Mouse (Mus musculus): ENCODE measurements around the gene Gstm2.
"Not testable (repeated sequence)": the region's sequence is repeated elsewhere in the genome, so short reads cannot be mapped to it uniquely, and the experiment has no call there.

The Gstm2 gene

DNA sequence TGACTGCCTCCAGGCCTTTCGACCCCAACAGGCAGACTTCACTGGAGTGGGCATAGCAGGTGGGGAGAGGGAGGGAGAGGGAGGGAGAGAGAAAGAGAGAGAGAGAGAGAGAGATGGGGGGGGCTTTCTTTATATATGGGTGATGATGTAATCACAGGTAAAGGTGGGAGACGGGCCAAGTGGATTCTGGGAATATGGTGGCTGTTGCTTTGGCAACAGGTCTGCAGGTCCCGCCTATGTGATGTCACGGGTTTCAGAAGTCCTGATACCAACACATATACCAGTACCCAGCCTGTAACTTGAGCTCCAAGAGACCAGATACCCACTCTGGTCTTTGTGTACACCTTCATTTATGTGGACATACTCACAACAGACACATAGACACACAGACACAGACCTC is 10.3 kb upstream of the Gstm2 start:
- DNase-seq (ENCODE audit: low spot score) = no peak

DNA sequence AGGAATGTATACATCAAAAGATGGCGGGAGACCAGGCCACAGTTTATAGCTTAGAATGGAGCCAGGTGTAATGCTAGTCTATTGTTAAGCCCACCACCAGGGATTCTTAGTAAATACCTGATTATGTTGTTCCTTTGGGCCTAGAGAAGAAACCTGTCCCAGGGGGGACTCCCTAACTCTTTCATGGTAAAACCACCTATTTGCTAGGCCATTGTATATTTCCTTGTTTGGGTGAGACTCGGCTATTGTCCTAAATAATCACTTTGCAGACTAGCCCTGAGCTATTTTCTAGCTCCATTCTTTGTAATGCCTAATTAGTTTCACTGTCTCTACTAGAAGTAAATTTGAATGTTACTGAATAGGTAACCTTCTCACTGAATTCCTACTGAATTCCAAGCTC is 9.7 kb upstream of the Gstm2 start:
- DNase-seq (ENCODE audit: low spot score) = not testable (repeated sequence)

DNA sequence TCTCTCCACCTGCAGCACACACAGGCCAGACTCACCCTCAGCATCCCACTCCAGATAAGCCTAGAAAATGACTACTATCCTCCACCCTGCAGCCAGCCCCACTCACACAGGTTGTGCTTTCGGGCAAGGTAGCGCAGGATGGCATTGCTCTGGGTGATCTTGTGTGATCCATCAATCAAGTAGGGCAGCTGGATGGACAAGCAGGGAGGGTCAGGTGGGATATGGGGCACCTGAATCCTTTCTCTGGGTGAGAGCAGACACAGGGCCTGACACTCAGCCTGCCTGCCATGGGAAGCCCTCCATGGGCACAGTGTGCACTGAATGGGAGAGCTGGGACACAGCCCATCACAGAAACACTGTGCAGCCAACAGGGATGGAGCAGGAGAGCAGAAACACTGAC is 1.1 kb downstream of the Gstm2 start:
- not testable (repeated sequence) for DNase-seq (ENCODE audit: low spot score)

DNA sequence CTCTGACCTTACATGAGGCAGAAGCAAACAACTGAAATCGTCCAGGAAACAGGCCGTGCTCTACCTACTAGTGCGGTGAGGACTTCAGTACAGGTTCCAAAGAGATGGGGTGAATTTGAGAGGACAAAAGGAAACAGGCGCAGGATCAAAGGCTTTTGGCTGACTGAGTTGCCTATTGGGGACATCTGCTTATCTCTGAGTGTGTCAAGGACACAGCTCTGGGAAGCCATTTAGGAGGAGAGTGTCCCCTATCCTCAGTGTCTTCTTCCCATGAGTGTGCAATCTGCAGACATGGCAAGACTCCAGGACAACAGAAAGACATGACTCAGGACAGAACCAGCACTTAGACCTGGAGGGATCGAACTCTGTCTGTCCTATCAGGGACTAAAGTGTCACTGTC is 1.8 kb downstream of the Gstm2 start:
- DNase-seq (ENCODE audit: low spot score) = no peak

DNA sequence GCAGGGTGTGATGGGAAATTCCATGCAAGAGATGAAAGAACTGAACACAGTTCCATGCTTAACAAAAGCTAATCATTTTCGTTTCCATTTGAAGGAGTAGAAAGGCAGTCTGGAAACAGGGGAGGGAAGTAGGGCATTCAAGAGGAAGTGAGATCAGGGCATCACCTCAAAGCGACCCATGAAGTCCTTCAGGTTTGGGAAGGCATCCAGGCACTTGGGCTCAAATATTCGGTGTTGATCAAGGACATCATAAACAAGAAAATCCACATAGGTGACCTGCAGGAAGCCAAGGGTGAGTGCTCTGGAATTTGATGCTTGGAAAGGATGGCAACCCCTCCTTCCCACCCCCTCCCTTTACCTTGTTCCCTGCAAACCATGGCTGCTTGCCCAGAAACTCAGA is 2.5 kb downstream of the Gstm2 start:
- DNase-seq (ENCODE audit: low spot score) = no peak

DNA sequence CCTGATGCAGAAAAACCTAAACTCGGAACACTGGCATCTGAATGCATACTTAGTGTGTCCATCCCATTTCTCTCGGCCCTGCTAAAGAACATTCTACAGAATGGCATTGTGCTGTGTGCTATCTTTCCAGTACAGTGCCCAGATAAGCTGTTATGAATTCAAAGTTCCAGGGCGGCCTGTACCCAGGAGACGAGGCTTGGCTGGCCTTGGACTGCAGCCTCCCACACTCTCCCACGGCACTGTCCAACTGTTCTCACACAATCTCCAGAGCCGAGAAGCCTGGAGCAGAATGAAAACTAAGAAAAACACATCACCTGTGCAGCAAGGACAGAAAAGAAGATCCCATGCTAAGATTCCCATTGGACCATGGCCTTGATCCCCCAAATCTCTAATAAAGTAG is 3.5 kb downstream of the Gstm2 start:
- no peak for DNase-seq (ENCODE audit: low spot score)

DNA sequence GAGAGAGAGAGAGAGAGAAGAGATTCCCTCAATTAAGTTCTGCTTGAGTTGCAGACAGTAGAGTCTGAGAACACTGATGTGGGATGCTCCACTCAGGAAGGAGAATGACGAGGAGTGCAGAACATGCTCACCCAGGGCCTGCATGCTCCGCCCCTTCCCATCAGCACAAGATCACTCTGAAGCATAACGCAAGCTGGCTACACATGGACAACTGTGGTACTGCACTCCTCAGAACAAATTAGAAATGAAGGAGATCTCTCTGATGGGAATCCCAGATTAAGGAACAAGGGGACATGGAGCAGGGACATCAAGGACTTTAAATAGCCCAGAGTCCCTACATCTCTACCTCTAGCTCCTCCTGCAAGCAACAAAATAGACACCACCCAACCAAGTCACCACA is 5.0 kb downstream of the Gstm2 start:
- DNase-seq (ENCODE audit: low spot score) = no peak

DNA sequence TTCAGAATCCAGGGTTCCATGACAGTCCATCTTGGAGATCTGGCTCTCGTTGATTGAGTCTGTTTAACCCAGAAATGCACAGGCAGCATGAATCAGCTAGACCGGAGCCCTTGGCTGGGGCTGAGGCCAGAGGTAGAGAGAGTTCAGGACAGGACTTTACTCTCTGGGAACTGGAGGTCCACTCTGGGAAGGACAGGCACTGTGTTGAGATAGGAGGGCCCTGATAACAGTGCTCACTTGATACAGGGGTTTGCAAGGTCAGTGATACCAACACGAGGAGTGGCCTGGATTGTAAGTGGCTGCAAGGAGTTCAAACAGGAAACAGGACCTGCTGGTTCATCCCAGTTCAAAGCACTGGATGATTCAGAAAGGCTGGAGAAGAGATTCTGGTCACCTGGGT is 8.6 kb downstream of the Gstm2 start:
- no peak for DNase-seq (ENCODE audit: low spot score)

DNA sequence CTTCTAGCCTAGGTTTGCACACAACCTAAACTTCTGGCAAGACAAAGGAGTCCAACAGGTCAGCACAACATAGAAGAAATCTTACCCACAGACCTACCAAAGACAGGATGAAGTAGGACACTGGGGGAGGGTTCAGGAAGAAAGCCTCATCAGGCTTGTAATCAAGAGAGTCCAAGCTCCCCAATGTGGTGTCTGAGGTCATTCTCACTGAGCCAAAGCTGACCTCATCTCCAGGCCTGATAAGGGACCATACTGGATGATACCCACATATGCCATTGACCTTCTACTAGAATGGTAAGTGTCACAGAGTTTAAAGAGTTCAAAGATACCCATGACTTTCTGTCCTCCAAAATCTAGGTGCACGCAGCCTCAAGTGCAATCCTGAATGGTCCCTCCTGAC is 12.0 kb downstream of the Gstm2 start:
- DNase-seq (ENCODE audit: low spot score) = no peak

DNA sequence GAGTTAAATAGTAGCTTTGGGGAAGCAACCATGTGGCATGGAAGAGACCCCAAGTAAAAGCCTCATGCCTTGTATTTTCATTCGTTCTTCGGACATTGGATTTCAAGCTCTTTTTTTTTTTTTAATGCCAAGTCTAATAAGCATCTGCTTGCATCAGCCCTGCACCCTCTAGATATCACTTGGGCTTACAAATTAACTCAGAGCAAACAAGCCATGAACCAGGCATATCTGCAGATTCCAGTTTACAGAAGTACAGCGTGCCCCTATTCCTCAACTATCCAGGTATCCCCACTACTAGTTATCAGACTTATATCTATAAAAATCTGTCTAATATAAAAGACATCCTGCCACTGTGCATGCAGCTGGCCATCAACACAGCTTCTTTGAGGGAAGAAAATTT is 14.2 kb downstream of the Gstm2 start:
- DNase-seq (ENCODE audit: low spot score) = no peak

DNA sequence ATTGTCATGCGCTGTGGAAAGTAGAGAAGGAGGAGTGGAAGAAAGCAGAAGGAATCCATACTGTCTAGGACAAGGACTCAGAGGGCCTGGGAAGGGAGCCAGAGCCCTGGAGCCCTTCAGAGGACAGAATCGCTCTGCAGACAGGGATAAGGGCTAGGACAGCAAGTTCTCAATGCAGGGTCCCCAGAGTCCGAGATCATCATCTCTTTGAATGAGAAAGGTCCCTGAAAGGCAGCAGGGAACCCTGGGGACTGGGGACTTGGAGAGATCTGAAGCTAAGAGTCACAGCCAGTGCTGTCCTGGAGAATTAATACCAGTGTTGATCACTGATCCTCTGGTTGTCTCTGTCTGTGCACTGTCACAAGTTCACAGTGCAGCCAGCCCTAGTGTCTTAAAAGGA is 15.2 kb downstream of the Gstm2 start:
- DNase-seq (ENCODE audit: low spot score) = not testable (repeated sequence)

DNA sequence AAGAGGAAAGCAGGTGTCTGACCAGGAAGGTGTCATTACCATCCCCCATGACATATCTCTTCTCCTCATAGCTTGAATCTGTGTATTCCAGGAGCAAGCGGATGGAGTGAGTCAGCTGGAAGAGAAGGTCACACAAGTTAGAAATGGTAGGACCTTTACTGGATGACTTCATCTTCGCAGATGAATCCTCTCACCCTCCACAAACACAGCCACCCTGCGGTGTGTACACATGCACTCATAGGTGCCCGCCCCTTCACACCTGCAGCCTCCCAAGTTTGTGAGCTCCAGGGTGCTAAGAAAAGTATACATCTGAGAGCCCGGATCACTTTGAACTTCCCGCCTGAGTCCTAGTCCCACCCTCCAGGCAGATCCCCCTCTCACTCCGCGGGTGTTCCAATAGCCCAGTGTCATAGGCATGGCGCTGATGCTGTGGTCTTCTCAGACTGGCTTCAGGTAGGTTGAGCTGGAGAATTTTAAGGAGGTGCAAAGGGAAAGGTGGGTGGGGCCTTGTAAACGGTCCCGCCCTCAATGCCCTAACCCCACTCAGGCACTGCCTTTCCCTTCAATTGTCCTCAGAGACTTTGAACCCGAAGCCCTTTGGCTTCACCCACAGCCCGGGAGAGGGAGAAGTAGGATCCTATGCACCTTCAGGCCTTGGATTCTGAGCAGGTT is 17.4 kb downstream of the Gstm2 start, which contains the start of gene Gstm3:
Gene Gstm3 (minus strand): TSS at position 560 of the 672 bp plus-strand sequence.
- no peak for DNase-seq (ENCODE audit: low spot score)

DNA sequence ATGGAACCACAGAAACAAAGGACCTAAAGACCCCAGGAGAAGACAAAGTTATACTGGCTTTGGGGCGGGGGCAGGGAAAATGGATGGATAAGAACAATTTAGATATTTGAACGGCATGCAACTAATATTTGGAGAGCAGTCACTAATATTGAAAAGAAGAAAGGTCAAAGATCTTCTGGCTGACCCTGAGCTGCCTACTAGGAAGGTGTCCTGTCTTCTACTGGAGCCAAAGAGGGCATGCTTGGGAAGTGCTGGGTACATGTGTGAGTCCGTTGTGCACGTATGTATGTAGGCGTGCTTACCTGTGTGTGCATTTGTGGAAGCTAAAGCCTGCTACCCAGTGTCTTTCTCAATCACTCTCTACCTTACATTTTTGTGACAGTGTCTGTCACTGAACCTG is 19.6 kb downstream of the Gstm2 start:
- no peak for DNase-seq (ENCODE audit: low spot score)

DNA sequence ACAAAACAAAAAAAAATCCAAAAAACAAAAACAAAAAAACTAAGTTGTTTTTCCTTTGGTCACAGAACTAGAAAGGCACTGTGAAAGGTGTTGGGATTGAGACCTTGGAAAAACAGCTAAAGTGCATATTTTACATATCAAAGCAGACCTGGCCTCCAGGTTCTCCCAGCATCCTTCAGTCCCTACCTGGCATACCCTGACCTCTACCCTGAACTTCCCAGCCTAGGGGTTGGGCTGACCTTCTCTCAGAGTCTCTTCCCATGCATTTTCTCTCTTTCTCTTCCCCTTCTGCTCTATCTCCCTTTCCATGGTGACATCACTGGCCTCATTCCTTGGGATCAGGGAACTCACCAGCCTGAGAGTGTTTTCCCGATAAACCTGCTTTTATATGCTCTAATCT is 20.7 kb downstream of the Gstm2 start:
- no peak for DNase-seq (ENCODE audit: low spot score)

DNA sequence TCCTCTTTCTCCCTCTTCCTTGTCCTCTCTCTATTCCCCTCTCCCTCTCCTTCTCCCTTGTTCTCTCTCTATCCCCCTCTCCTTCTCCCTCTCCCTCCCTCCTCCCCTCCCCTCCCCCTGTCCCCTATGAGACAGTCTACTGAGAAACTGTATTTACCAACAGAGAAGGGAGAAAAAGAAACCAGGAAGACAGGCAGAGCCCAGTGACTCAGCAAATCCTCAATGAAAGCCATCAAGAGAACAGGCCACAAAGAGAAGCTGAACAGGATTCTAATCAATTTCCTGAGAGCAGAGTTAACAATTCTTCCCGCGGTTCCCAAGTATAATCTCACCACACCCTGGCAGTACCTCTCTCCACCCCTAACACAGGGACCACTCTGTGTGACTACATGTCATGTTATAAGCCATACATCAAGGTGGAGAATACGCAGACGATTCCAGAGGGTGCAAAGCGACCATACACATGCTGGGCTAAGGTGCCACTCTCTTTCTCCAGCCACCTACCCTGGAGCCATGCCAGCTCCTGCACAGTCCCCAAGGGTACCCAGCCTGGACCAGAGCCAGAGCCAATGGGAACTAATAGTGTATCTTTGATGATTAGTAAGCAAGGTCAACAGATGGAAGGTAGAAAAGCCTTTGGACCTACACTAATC is 21.5 kb downstream of the Gstm2 start:
- no peak for DNase-seq (ENCODE audit: low spot score)

DNA sequence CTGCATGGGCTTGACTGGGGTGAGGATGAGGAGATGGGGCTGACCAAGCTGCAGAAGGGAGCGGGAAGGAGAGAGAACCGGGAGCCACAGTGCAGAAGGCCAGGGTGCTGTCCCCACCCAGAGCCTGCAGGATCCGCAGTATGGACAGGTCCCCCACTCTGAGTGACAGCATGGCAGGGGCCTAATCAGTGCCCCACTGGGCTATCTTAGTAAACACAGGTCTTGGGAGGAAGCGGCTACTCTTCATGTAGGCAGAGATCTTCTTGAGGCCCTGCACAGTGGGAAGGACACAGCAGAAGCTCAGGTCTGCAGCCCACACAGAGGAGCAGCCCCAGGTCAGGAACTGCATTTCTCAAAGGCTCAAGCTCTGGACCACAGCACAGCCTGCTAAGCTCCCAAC is 22.2 kb downstream of the Gstm2 start:
- DNase-seq (ENCODE audit: low spot score) = no peak

DNA sequence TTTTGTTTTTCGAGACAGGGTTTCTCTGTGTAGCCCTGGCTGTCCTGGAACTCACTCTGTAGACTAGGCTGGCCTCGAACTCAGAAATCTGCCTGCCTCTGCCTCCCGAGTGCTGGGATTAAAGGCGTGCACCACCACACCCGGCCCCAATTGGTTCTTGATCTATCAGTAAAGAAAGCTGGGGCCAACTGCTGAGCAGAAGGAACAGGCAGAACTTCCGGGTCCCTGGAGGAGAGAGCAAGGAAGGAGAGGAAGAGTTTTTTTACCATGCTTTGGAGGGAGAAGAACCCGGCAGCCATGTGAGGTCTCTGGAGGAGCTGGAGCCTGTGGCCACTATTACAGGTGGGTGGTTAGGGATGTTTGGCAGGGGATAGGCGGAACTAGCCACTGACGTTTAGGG is 31.0 kb downstream of the Gstm2 start:
- not testable (repeated sequence) for DNase-seq (ENCODE audit: low spot score)

DNA sequence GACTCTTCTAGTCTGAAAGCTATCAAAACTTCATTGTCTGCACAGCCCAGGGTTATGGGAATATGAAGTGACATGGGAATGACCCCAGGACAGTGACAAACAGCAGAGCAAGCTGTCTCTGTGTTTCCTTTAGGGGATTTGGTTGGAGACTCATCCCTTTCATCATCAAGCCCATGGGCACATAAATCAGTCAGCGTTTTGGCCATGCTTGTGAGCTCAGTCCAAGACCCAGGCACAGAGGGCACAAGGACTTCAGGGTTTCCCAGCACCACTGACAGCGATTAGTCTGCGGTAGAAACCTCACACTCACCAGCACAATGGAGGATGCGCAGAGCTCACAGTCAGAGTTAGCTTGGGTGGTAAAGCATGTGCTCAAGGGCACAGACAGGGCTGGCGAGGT is 32.3 kb downstream of the Gstm2 start:
- DNase-seq (ENCODE audit: low spot score) = no peak

DNA sequence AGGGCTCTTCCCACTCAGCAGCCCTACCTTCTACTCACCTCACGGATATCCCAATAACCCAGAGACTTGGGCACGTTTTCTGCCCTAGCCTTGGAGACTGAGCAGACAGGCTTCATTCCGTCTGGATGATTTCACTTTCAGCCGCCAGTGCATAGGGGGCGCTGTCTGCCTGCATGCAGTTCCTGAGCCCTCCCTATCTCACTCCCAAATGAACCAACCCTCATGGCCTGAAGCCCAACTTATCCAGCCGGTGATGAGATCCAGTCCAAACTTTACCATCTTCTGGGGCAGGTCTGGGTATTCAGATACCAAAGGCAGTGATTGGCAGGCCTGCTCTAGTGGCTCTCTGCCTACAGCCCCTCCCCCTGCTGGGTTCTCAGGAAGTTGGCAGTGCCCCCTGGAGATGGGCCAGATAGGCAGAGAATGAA is 32.9 kb downstream of the Gstm2 start:
- DNase-seq (ENCODE audit: low spot score) = no peak

DNA sequence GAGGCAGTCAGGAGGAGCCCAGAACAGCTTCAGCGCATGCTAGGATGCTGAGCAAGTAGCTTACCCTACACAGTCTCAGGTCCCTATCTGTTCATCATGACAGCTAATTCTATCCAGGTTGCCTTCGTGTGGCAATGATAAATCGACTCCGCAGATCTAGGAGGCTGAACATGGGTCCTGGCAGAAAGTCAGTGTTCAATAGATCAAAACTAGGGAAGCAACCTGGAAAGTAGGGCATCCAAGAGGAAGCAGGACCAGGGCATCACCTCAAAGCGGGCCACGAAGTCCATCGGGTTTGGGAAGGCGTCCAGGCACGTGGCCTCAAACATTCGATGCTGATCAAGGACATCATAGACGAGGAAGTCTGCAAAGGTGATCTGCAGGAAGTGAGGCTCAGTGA is 35.7 kb downstream of the Gstm2 start:
- no peak for DNase-seq (ENCODE audit: low spot score)

DNA sequence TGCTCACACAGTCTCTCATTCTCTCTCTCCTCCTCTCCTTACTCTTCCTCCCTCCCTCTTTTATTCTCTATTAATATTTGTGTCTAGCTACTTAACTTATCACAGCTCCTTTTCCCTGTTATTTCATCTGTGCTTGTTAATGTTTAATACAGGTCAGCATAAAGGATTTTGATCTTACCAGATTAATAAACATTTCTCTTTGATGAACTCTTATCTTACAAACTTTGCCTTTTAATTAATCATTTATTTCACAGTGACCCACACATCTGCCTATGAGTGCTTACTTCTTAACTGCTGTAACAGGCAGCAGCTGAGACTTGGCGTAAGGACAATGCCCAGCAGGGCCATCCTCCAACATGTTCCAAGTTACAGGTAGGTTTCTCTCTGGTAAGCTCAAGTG is 36.8 kb downstream of the Gstm2 start:
- DNase-seq (ENCODE audit: low spot score) = not testable (repeated sequence)

DNA sequence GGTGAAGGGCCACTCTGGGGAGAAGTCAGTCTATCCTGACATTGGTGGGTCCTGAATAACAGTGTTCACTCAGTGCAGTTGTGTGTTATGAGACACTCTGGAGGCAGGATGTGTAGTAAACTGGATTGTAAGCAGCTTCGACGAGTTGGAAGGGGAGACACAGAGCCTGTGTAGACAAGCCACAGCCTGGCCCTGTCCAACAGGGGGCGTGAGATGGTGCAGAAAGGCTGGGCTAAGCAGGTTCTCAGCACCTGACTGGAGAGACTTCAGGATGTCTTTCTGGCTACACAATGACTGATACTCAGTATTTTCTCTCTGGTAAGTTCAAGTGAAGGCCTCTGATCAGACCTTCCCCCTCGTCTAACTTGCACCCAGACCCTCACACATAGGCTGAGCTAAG is 40.5 kb downstream of the Gstm2 start:
- no peak for DNase-seq (ENCODE audit: low spot score)

DNA sequence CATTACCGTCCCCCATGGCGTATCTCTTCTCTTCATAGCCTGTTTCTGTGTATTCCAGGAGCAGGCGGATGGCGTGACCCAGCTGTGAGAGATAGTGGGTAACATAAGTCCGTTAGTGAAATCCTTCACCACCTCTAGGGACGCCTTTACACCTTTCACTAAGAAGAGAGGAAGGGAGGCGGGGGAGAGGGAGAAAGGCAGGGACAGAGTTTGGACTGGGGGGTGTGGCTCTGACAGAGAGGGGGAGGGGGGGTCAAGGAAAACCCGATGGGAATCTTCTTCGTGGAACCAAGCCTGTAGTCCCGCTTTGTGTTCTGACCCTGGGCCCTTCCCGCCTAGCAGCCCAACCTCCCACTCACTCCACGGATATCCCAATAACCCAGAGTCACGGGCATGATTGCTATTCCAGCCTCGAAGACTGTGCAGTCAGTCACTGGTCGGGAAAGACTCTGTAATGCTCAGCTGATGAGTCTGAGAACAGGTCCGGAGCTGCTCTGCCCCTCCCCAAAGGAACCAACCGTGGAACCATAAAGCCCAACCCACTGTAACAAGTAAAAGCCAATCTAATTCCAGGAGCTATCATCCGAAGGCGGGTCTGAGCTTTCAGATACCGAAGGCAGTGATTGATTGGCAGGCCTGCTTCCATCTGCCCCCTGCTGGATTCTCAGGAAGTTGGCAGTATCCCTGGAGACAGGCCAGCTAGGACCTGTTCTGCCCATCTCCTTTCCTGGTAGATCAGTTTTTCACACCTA is 42.8 kb downstream of the Gstm2 start, which contains the start of gene Gstm6:
Gene Gstm6 (minus strand): TSS at position 511 of the 752 bp plus-strand sequence.
- DNase-seq (ENCODE audit: low spot score) = no peak

Measured in spleen, adult 12 weeks (tissue).